In genomic region chr6:108852088-108852670, GRCm38 (mm10) we compare ENCODE assay signal across 23 mouse cellular contexts. TPM values are rescaled to one million over a fixed set of nuclear protein-coding genes. Genes with fewer than 3 reads are reported as not detected.
DNase-seq lines count a peak whose midpoint lies in the region; ATAC-seq and TF ChIP-seq lines count a peak whose summit lies in the region.
"Had no signal": no experiment of that assay in that cellular context is flagged by ENCODE, and none has a peak within 500 bp of the region (broad histone marks: within the 10 kb centered on the region; RNA-seq: fewer than 3 reads in every experiment).

No protein-coding gene starts in this region.

- no peak overlapping the region for H3K27ac ChIP-seq in heart, adult 2 months
- H3K27ac ChIP-seq in lung, embryonic 15.5 days, result no peak overlapping the region
- no peak overlapping the region for H3K27ac ChIP-seq in lung, postnatal 0 days (ENCODE audit: low read length)
- H3K27ac ChIP-seq: embryonic facial prominence, embryonic 13.5 days; embryonic facial prominence, embryonic 15.5 days; forebrain, embryonic 10.5 days; forebrain, embryonic 12.5 days had no signal

- no peaks in the 10 kb centered on the region for H3K4me1 ChIP-seq in heart, adult 2 months (ENCODE audit: control insufficient read depth, insufficient read depth, low read length)
- no peaks in the 10 kb centered on the region for H3K4me1 ChIP-seq in lung, embryonic 15.5 days
- H3K4me1 ChIP-seq in lung, postnatal 0 days (ENCODE audit: insufficient read depth, low read depth, low read length), result no peaks in the 10 kb centered on the region
- H3K4me1 ChIP-seq: embryonic facial prominence, embryonic 13.5 days; embryonic facial prominence, embryonic 15.5 days; forebrain, embryonic 10.5 days; forebrain, embryonic 12.5 days had no signal

- intact Hi-C loops in heart, adult 2 months (cut with DNase I), result no loop called here

- no peaks in the 10 kb centered on the region for H3K27me3 ChIP-seq in heart, adult 2 months (ENCODE audit: control insufficient read depth, insufficient read depth, low read length)
- H3K27me3 ChIP-seq in lung, embryonic 15.5 days, result no peaks in the 10 kb centered on the region
- H3K27me3 ChIP-seq in lung, postnatal 0 days (replicated peaks; ENCODE audit: insufficient read depth, low read length), result no peaks in the 10 kb centered on the region
- H3K27me3 ChIP-seq: CH12.LX; embryonic facial prominence, embryonic 13.5 days; embryonic facial prominence, embryonic 15.5 days; forebrain, embryonic 12.5 days had no signal

- ATAC-seq in lung, embryonic 15.5 days (ENCODE audit: borderline replicate concordance, extremely low read depth, low FRiP score, low TSS enrichment), result peak; percentile 70; the same call in 1 of the 2 replicates
- ATAC-seq in lung, postnatal 0 days, result peak; percentile 23; the same call in 1 of the 2 replicates
- ATAC-seq: activated CD4-positive, CD25-positive, alpha-beta regulatory T cell, adult 4 months; CD4-positive, CD25-positive, alpha-beta regulatory T cell, adult 4 months; forebrain, embryonic 14.5 days; forebrain, embryonic 16.5 days had no signal

- peak; percentile 52 for DNase-seq in heart, adult 11 months
- DNase-seq in heart, adult 2 months, result no peak
- DNase-seq in lung, postnatal 4 days, result no peak
- peak; percentile 61 for DNase-seq in lung, postnatal 0 days (ENCODE audit: low spot score)
- no peak for DNase-seq in lung, adult 18-20 months
- DNase-seq in cerebellum, adult 8-10 months, result no peak
- DNase-seq: adrenal gland, adult 8-10 months; adrenal gland, postnatal 14 days; adrenal gland, postnatal 36 days; B cell, adult 2 months; embryo, embryonic 11 days had no signal

- no peak for TF ChIP-seq EP300 in heart, adult 2 months (IDR thresholded peaks at IDR 0.05; ENCODE audit: insufficient read depth, low read depth, low read length)
- no peak for TF ChIP-seq EP300 in lung, postnatal 0 days (IDR thresholded peaks at IDR 0.05)

- H3K79me2 ChIP-seq in heart, adult 2 months (replicated peaks; ENCODE audit: control insufficient read depth, insufficient read depth, low read length), result no peaks in the 10 kb centered on the region

- no peak overlapping the region for H3K9ac ChIP-seq in heart, adult 2 months (ENCODE audit: low read depth, low read length)
- no peak overlapping the region for H3K9ac ChIP-seq in lung, embryonic 15.5 days
- H3K9ac ChIP-seq in lung, postnatal 0 days (replicated peaks; ENCODE audit: low read depth), result no peak overlapping the region
- H3K9ac ChIP-seq: embryonic facial prominence, embryonic 13.5 days; embryonic facial prominence, embryonic 15.5 days; forebrain, embryonic 12.5 days had no signal

- no peaks in the 10 kb centered on the region; the same call in 1 of the 2 replicates for H3K36me3 ChIP-seq in heart, adult 2 months (ENCODE audit: control insufficient read depth, insufficient read depth, low read length)
- peaks cover 58% of the 10 kb centered on the region for H3K36me3 ChIP-seq in lung, embryonic 15.5 days
- H3K36me3 ChIP-seq in lung, postnatal 0 days (ENCODE audit: insufficient read depth, low read length), result peaks cover 43% of the 10 kb centered on the region

- no peak overlapping the region for H3K4me2 ChIP-seq in lung, embryonic 15.5 days
- no peak overlapping the region for H3K4me2 ChIP-seq in lung, postnatal 0 days (replicated peaks; ENCODE audit: low read depth, low read length)
- H3K4me2 ChIP-seq: embryonic facial prominence, embryonic 13.5 days; embryonic facial prominence, embryonic 15.5 days; forebrain, embryonic 12.5 days had no signal

- no peak overlapping the region for H3K4me3 ChIP-seq in heart, adult 2 months
- no peak overlapping the region for H3K4me3 ChIP-seq in lung, embryonic 15.5 days
- no peak overlapping the region for H3K4me3 ChIP-seq in lung, postnatal 0 days (ENCODE audit: low read depth, low read length)
- H3K4me3 ChIP-seq: embryonic facial prominence, embryonic 13.5 days; embryonic facial prominence, embryonic 15.5 days; erythroblast, embryonic 14.5 days; forebrain, embryonic 10.5 days; forebrain, embryonic 12.5 days had no signal

- 90% methylated on average over 8 of the region's 8 CpGs for WGBS in heart, adult 2 months
- WGBS in lung, embryonic 15.5 days, result 53% methylated on average over 8 of the region's 8 CpGs
- WGBS in lung, postnatal 0 days, result 51% methylated on average over 8 of the region's 8 CpGs

- no peak for TF ChIP-seq POLR2A in heart, adult 2 months (IDR thresholded peaks at IDR 0.05; ENCODE audit: insufficient read depth, low read depth, low read length)

- no peak for TF ChIP-seq CTCF in heart, adult 2 months (IDR thresholded peaks at IDR 0.05)
- no peak for TF ChIP-seq CTCF in lung, postnatal 0 days (IDR thresholded peaks at IDR 0.05)

- no peaks in the 10 kb centered on the region for H3K9me3 ChIP-seq in lung, embryonic 15.5 days
- no peaks in the 10 kb centered on the region for H3K9me3 ChIP-seq in lung, postnatal 0 days (ENCODE audit: low read length)
- H3K9me3 ChIP-seq: embryonic facial prominence, embryonic 13.5 days; embryonic facial prominence, embryonic 15.5 days; forebrain, embryonic 10.5 days; forebrain, embryonic 12.5 days; G1E had no signal

RNA-seq across cellular contexts. Expression of gene Edem1, which starts 23.7 kb away (rescaled TPM):
- total RNA-seq in heart, adult 2 months (2021), result 10 to 100 TPM; 10.1 to 13.8 TPM
- 6.0 and 7.4 TPM in 2 replicates for polyA plus RNA-seq in heart, adult 2 months (2012; rRNA removed)
- 27.3 and 29.7 TPM in 2 replicates for polyA plus RNA-seq in lung, embryonic 15.5 days (2015; fragmentation: Nextera tagmentation; extraction: Ambion mirVana)
- 15.0 and 15.5 TPM in 2 replicates for polyA plus RNA-seq in lung, postnatal 0 days (2015; fragmentation: Nextera tagmentation; extraction: Ambion mirVana)

Comparison
In these comparisons a context has a peak if more than half of its experiments do, and no peak if none do; other contexts are left out.
1. DNase-seq: peak in heart, adult 11 months (single experiment) and lung, postnatal 0 days (single experiment); none in heart, adult 2 months (0 of 2), lung, postnatal 4 days (0 of 2), lung, adult 18-20 months (0 of 2) and cerebellum, adult 8-10 months (single experiment).